Mouse (Mus musculus): ENCODE data around the gene Tnni3. TPM values are rescaled to one million over a fixed set of nuclear protein-coding genes. Genes with fewer than 3 reads are reported as not detected.
"Not testable (repeated sequence)": the region's sequence is repeated elsewhere in the genome, so short reads cannot be mapped to it uniquely, and the experiment has no call there.

The Tnni3 gene
- polyA plus RNA-seq (2015; fragmentation: Nextera tagmentation; extraction: Ambion mirVana) = 1.8 and 2.4 TPM in 2 replicates

- ATAC-seq (ENCODE audit: low FRiP score); H3K27ac ChIP-seq (replicated peaks); H3K9ac ChIP-seq (replicated peaks); H3K36me3 ChIP-seq; H3K9me3 ChIP-seq (replicated peaks); H3K4me2 ChIP-seq; H3K4me3 ChIP-seq (replicated peaks): not testable (repeated sequence)
- 71% methylated on average over 15 of the region's 15 CpGs for WGBS
- Histone ChIP-seq H3K4me1 (peaks cover 27% of the 10 kb centered on the region), H3K27me3 (replicated peaks) (peaks cover 14% of the 10 kb centered on the region)
These were observed at the start of gene Tnni3 for GRCm38 (mm10) chr7:4524212-4524922. Gene Tnni3, minus strand, starts transcription at chr7:4524229.

- not testable (repeated sequence) for H3K4me2 ChIP-seq; ATAC-seq (ENCODE audit: low FRiP score); H3K4me1 ChIP-seq; H3K36me3 ChIP-seq; H3K9me3 ChIP-seq (replicated peaks); H3K27ac ChIP-seq (replicated peaks); H3K27me3 ChIP-seq (replicated peaks); H3K4me3 ChIP-seq (replicated peaks); H3K9ac ChIP-seq (replicated peaks)
- 70% methylated on average over 2 of the region's 2 CpGs for WGBS
These were observed 48.3 kb upstream of the Tnni3 start for GRCm38 (mm10) chr7:4572361-4572760.

- no peaks in the 10 kb centered on the region for H3K36me3 ChIP-seq
- H3K9me3 ChIP-seq (replicated peaks) = no peaks in the 10 kb centered on the region
- no peaks in the 10 kb centered on the region for H3K4me1 ChIP-seq
- H3K9ac ChIP-seq (replicated peaks) = no peak overlapping the region
- H3K27ac ChIP-seq (replicated peaks) = no peak overlapping the region
- H3K4me3 ChIP-seq (replicated peaks) = no peak overlapping the region
- 96% methylated on average over 3 of the region's 3 CpGs for WGBS
- no peaks in the 10 kb centered on the region for H3K27me3 ChIP-seq (replicated peaks)
- H3K4me2 ChIP-seq = no peak overlapping the region
- no peak for ATAC-seq (ENCODE audit: low FRiP score)
These were observed 38.6 kb upstream of the Tnni3 start for GRCm38 (mm10) chr7:4562660-4563059.

- Histone ChIP-seq H3K27ac (replicated peaks) (peak overlapping the region; percentile 42; the same call in 1 of the 2 replicates), H3K9me3 (replicated peaks) (no peaks in the 10 kb centered on the region), H3K9ac (replicated peaks) (0 out of 2 replicates have a peak overlapping the region, but pooled peaks have one; percentile 26), H3K36me3 (no peaks in the 10 kb centered on the region), H3K4me3 (replicated peaks) (0 out of 2 replicates have a peak overlapping the region, but pooled peaks have one; percentile 10), H3K4me2 (peak overlapping the region; percentile 49), H3K27me3 (replicated peaks) (no peaks in the 10 kb centered on the region), H3K4me1 (no peaks in the 10 kb centered on the region)
- ATAC-seq (ENCODE audit: low FRiP score) = peak; percentile 32
- 68% methylated on average over 6 of the region's 6 CpGs for WGBS
These were observed 33.1 kb upstream of the Tnni3 start for GRCm38 (mm10) chr7:4557167-4557560.

- Histone ChIP-seq H3K27me3 (replicated peaks) (no peaks in the 10 kb centered on the region), H3K9me3 (replicated peaks) (no peaks in the 10 kb centered on the region), H3K4me3 (replicated peaks) (peak overlapping the region; percentile 15), H3K27ac (replicated peaks) (peak overlapping the region; percentile 42; the same call in 1 of the 2 replicates), H3K4me1 (no peaks in the 10 kb centered on the region), H3K9ac (replicated peaks) (0 out of 2 replicates have a peak overlapping the region, but pooled peaks have one; percentile 26), H3K4me2 (peak overlapping the region; percentile 49), H3K36me3 (no peaks in the 10 kb centered on the region)
- peak; percentile 96 for ATAC-seq (ENCODE audit: low FRiP score)
- 22% methylated on average over 15 of the region's 15 CpGs for WGBS
These were observed 32.5 kb upstream of the Tnni3 start for GRCm38 (mm10) chr7:4556256-4557166.

- peak; percentile 90 for ATAC-seq (ENCODE audit: low FRiP score)
- peaks cover 13% of the 10 kb centered on the region; the same call in 1 of the 2 replicates for H3K36me3 ChIP-seq
These were observed 23.2 kb upstream of the Tnni3 start, which contains the start of gene Syt5 for GRCm38 (mm10) chr7:4547221-4547641. Gene Syt5, minus strand, starts transcription at chr7:4547541.

GRCm38 (mm10) chr7:4546591-4547131 is 22.6 kb upstream of the Tnni3 start:
- peak overlapping the region; percentile 62 for H3K9ac ChIP-seq (replicated peaks)
- peak overlapping the region; percentile 74 for H3K4me2 ChIP-seq
- ATAC-seq (ENCODE audit: low FRiP score) = peak; percentile 90
- no peaks in the 10 kb centered on the region for H3K27me3 ChIP-seq (replicated peaks)
- no peaks in the 10 kb centered on the region for H3K9me3 ChIP-seq (replicated peaks)
- peak overlapping the region; percentile 95 for H3K27ac ChIP-seq (replicated peaks)
- WGBS = under 1% methylated on average over 26 of the region's 26 CpGs
- peaks cover 17% of the 10 kb centered on the region for H3K4me1 ChIP-seq
- peak overlapping the region; percentile 60 for H3K4me3 ChIP-seq (replicated peaks)
- H3K36me3 ChIP-seq = peaks cover 19% of the 10 kb centered on the region

More at GRCm38 (mm10) chr7:4547221-4547641, 23.2 kb upstream of the Tnni3 start, which contains the start of gene Syt5:
- Histone ChIP-seq H3K4me2 (peak within 1 kb of the TSS; percentile 74), H3K9me3 (replicated peaks) (no peaks in the 10 kb centered on the region), H3K4me3 (replicated peaks) (peak within 1 kb of the TSS; percentile 60), H3K4me1 (peaks cover 17% of the 10 kb centered on the region), H3K27ac (replicated peaks) (peak within 1 kb of the TSS; percentile 95), H3K9ac (replicated peaks) (peak within 1 kb of the TSS; percentile 62), H3K27me3 (replicated peaks) (no peaks in the 10 kb centered on the region)
- WGBS = 5% methylated on average over 33 of the region's 33 CpGs

- peak overlapping the region; percentile 60 for H3K4me3 ChIP-seq (replicated peaks)
- peaks cover 25% of the 10 kb centered on the region for H3K36me3 ChIP-seq
- peak overlapping the region; percentile 95 for H3K27ac ChIP-seq (replicated peaks)
- no peaks in the 10 kb centered on the region for H3K27me3 ChIP-seq (replicated peaks)
- no peaks in the 10 kb centered on the region for H3K9me3 ChIP-seq (replicated peaks)
- 69% methylated on average over 15 of the region's 15 CpGs for WGBS
- peak overlapping the region; percentile 62 for H3K9ac ChIP-seq (replicated peaks)
- peak overlapping the region; percentile 74 for H3K4me2 ChIP-seq
- peak; percentile 6; the same call in 1 of the 2 replicates for ATAC-seq (ENCODE audit: low FRiP score)
- H3K4me1 ChIP-seq = peaks cover 17% of the 10 kb centered on the region
These were observed 22.0 kb upstream of the Tnni3 start for GRCm38 (mm10) chr7:4546050-4546449.

GRCm38 (mm10) chr7:4542013-4542412 is 18.0 kb upstream of the Tnni3 start:
- H3K27ac ChIP-seq (replicated peaks) = no peak overlapping the region
- peaks cover 44% of the 10 kb centered on the region for H3K36me3 ChIP-seq
- H3K27me3 ChIP-seq (replicated peaks) = no peaks in the 10 kb centered on the region
- ATAC-seq (ENCODE audit: low FRiP score) = no peak
- no peak overlapping the region for H3K9ac ChIP-seq (replicated peaks)
- peaks cover 13% of the 10 kb centered on the region for H3K4me1 ChIP-seq
- H3K4me2 ChIP-seq = no peak overlapping the region
- no peaks in the 10 kb centered on the region for H3K9me3 ChIP-seq (replicated peaks)
- no peak overlapping the region for H3K4me3 ChIP-seq (replicated peaks)
- 44% methylated on average over 17 of the region's 17 CpGs for WGBS

- WGBS = 68% methylated on average over 5 of the region's 5 CpGs
- Histone ChIP-seq H3K9ac (replicated peaks) (no peak overlapping the region), H3K4me1 (peaks cover 12% of the 10 kb centered on the region), H3K4me2 (no peak overlapping the region), H3K9me3 (replicated peaks) (no peaks in the 10 kb centered on the region), H3K27me3 (replicated peaks) (no peaks in the 10 kb centered on the region), H3K27ac (replicated peaks) (no peak overlapping the region), H3K4me3 (replicated peaks) (no peak overlapping the region), H3K36me3 (peaks cover 44% of the 10 kb centered on the region)
- no peak for ATAC-seq (ENCODE audit: low FRiP score)
These were observed 17.3 kb upstream of the Tnni3 start for GRCm38 (mm10) chr7:4541344-4541743.

- H3K27me3 ChIP-seq (replicated peaks) = no peaks in the 10 kb centered on the region
- H3K4me3 ChIP-seq (replicated peaks) = no peak overlapping the region
- H3K4me1 ChIP-seq = no peaks in the 10 kb centered on the region
- H3K27ac ChIP-seq (replicated peaks) = no peak overlapping the region
- 86% methylated on average over 2 of the region's 2 CpGs for WGBS
- H3K9me3 ChIP-seq (replicated peaks) = no peaks in the 10 kb centered on the region
- H3K36me3 ChIP-seq = peaks cover 44% of the 10 kb centered on the region
- no peak overlapping the region for H3K4me2 ChIP-seq
- no peak for ATAC-seq (ENCODE audit: low FRiP score)
- no peak overlapping the region for H3K9ac ChIP-seq (replicated peaks)
These were observed 15.0 kb upstream of the Tnni3 start for GRCm38 (mm10) chr7:4539019-4539418.

Measured in neural tube, embryonic 15.5 days (tissue).